Mouse (Mus musculus): ENCODE results near the gene Dmxl2. TPM values are rescaled to one million over a fixed set of nuclear protein-coding genes. Genes with fewer than 3 reads are reported as not detected.
A peak's percentile ranks its signal among the peaks of the same experiment; 100 is the strongest.

The Dmxl2 gene
- total and polyA plus RNA-seq, 3 experiments = 6.1 to 238 (median 9.1) TPM

- Histone ChIP-seq H3K4me3 (ENCODE audit: control insufficient read depth in 1 of 2, insufficient read depth in 1 of 2, low read depth in 2 of 2, low read length in 2 of 2) (no peak overlapping the region), H3K4me1 (ENCODE audit: control insufficient read depth in 1 of 2, insufficient read depth in 2 of 2, low read length in 2 of 2) (no peaks in the 10 kb centered on the region), H3K9ac (ENCODE audit: control insufficient read depth, low read depth, low read length, poor library complexity, severe bottlenecking) (no peak overlapping the region), H3K79me2 (ENCODE audit: control insufficient read depth, insufficient read depth, low read length, poor library complexity) (no peaks in the 10 kb centered on the region), H3K36me3 (ENCODE audit: control insufficient read depth in 1 of 2, insufficient read depth in 2 of 2, low read length in 2 of 2) (no peaks in the 10 kb centered on the region), H3K27me3 (ENCODE audit: control insufficient read depth in 1 of 2, insufficient read depth in 2 of 2, low read length in 2 of 2) (peaks cover 0 to 3% of the 10 kb centered on the region in 2 experiments), H3K9me3 (replicated peaks; ENCODE audit: insufficient read depth, low read length) (no peaks in the 10 kb centered on the region), H3K27ac (ENCODE audit: control insufficient read depth, low read depth, low read length) (no peak overlapping the region)
- no peak for DNase-seq (ENCODE audit: low read depth, low spot score)
- no peak for TF ChIP-seq HCFC1 (IDR thresholded peaks at IDR 0.05; ENCODE audit: low read depth, low read length)
- no peak for TF ChIP-seq POLR2AphosphoS5 (IDR thresholded peaks at IDR 0.05; ENCODE audit: borderline replicate concordance, low read depth, low read length)
Measured at GRCm38 (mm10) chr9:54342026-54342425, 159.4 kb downstream of the Dmxl2 start.

- peak; percentile 60 for DNase-seq (ENCODE audit: low read depth, low spot score)
- no peak overlapping the region for H3K27ac ChIP-seq (ENCODE audit: control insufficient read depth, low read depth, low read length)
Measured at GRCm38 (mm10) chr9:54336532-54337144, 164.8 kb downstream of the Dmxl2 start.

GRCm38 (mm10) chr9:54335582-54335981, 165.8 kb downstream of the Dmxl2 start:
- H3K4me1 ChIP-seq (ENCODE audit: control insufficient read depth in 1 of 2, insufficient read depth in 2 of 2, low read length in 2 of 2) = no peaks in the 10 kb centered on the region

More at GRCm38 (mm10) chr9:54336532-54337144, 164.8 kb downstream of the Dmxl2 start:
- H3K36me3 ChIP-seq (ENCODE audit: control insufficient read depth in 1 of 2, insufficient read depth in 2 of 2, low read length in 2 of 2) = no peaks in the 10 kb centered on the region
- TF ChIP-seq RAD21 (IDR thresholded peaks at IDR 0.05; ENCODE audit: low read depth, low read length) = peak; percentile 60
- peak; percentile 80 for TF ChIP-seq SMC3 (IDR thresholded peaks at IDR 0.05; ENCODE audit: low read depth, low read length)
- TF ChIP-seq CTCF (IDR thresholded peaks at IDR 0.05 in 2 of 3, conservative IDR thresholded peaks at IDR 0.05 in 1 of 3; ENCODE audit: control insufficient read depth in 1 of 3, insufficient read depth in 1 of 3, low read depth in 2 of 3, low read length in 3 of 3, poor library complexity in 1 of 3, severe bottlenecking in 1 of 3) = peak; percentile 72 to 89 (median 77)
- TF ChIP-seq MYC (IDR thresholded peaks at IDR 0.05; ENCODE audit: low read depth, low read length) = no peak
- TF ChIP-seq NELFE (IDR thresholded peaks at IDR 0.05; ENCODE audit: low read depth, low read length) = no peak
- peak; percentile 40 for TF ChIP-seq ZC3H11A (IDR thresholded peaks at IDR 0.05; ENCODE audit: low read depth, low read length)
- H3K27me3 ChIP-seq (ENCODE audit: control insufficient read depth in 1 of 2, insufficient read depth in 2 of 2, low read length in 2 of 2) = peaks cover 0 to 5% of the 10 kb centered on the region in 2 experiments; a peak in 3 of 4 replicates
- H3K9ac ChIP-seq (ENCODE audit: control insufficient read depth, low read depth, low read length, poor library complexity, severe bottlenecking) = no peak overlapping the region
- no peaks in the 10 kb centered on the region for H3K4me1 ChIP-seq (ENCODE audit: control insufficient read depth in 1 of 2, insufficient read depth in 2 of 2, low read length in 2 of 2)
- H3K4me3 ChIP-seq (ENCODE audit: control insufficient read depth in 1 of 2, insufficient read depth in 1 of 2, low read depth in 2 of 2, low read length in 2 of 2) = no peak overlapping the region
- no peaks in the 10 kb centered on the region for H3K79me2 ChIP-seq (ENCODE audit: control insufficient read depth, insufficient read depth, low read length, poor library complexity)
- no peaks in the 10 kb centered on the region for H3K9me3 ChIP-seq (replicated peaks; ENCODE audit: insufficient read depth, low read length)

More at GRCm38 (mm10) chr9:54335582-54335981, 165.8 kb downstream of the Dmxl2 start:
- TF ChIP-seq TCF12 (IDR thresholded peaks at IDR 0.05; ENCODE audit: low read depth, low read length) (no peak), CHD2 (IDR thresholded peaks at IDR 0.05; ENCODE audit: low read length) (no peak), MYB (IDR thresholded peaks at IDR 0.05; ENCODE audit: low read depth, low read length) (no peak), ZC3H11A (IDR thresholded peaks at IDR 0.05; ENCODE audit: low read depth, low read length) (no peak), EP300 (IDR thresholded peaks at IDR 0.05; ENCODE audit: low read depth in 1 of 2, low read length in 2 of 2) (no peak), UBTF (IDR thresholded peaks at IDR 0.05; ENCODE audit: borderline replicate concordance, insufficient read depth, low read depth, low read length) (no peak), MXI1 (IDR thresholded peaks at IDR 0.05; ENCODE audit: low read depth, low read length) (no peak), POLR2AphosphoS2 (IDR thresholded peaks at IDR 0.05; ENCODE audit: low read length) (no peak), TAL1 (IDR thresholded peaks at IDR 0.05; ENCODE audit: low read length) (no peak), MAFK (IDR thresholded peaks at IDR 0.05; ENCODE audit: borderline replicate concordance, low read depth, low read length) (no peak), ZNF384 (IDR thresholded peaks at IDR 0.05; ENCODE audit: low read depth, low read length) (no peak), MYC (IDR thresholded peaks at IDR 0.05; ENCODE audit: low read depth, low read length) (no peak), CTCF (IDR thresholded peaks at IDR 0.05 in 2 of 3, conservative IDR thresholded peaks at IDR 0.05 in 1 of 3; ENCODE audit: control insufficient read depth in 1 of 3, insufficient read depth in 1 of 3, low read depth in 2 of 3, low read length in 3 of 3, poor library complexity in 1 of 3, severe bottlenecking in 1 of 3) (no peak)
- no peak for DNase-seq (ENCODE audit: low read depth, low spot score)
- Histone ChIP-seq H3K27me3 (ENCODE audit: control insufficient read depth in 1 of 2, insufficient read depth in 2 of 2, low read length in 2 of 2) (peaks cover 0 to 8% of the 10 kb centered on the region in 2 experiments; a peak in 3 of 4 replicates), H3K9me3 (replicated peaks; ENCODE audit: insufficient read depth, low read length) (no peaks in the 10 kb centered on the region), H3K36me3 (ENCODE audit: control insufficient read depth in 1 of 2, insufficient read depth in 2 of 2, low read length in 2 of 2) (no peaks in the 10 kb centered on the region), H3K4me3 (ENCODE audit: control insufficient read depth in 1 of 2, insufficient read depth in 1 of 2, low read depth in 2 of 2, low read length in 2 of 2) (no peak overlapping the region), H3K9ac (ENCODE audit: control insufficient read depth, low read depth, low read length, poor library complexity, severe bottlenecking) (no peak overlapping the region), H3K79me2 (ENCODE audit: control insufficient read depth, insufficient read depth, low read length, poor library complexity) (no peaks in the 10 kb centered on the region), H3K27ac (ENCODE audit: control insufficient read depth, low read depth, low read length) (no peak overlapping the region)

Measured in MEL (cell line).